Mouse (Mus musculus): ENCODE measurements around the gene Adarb2. TPM values are rescaled to one million over a fixed set of nuclear protein-coding genes. Genes with fewer than 3 reads are reported as not detected.

Adarb2 gene
- polyA plus RNA-seq, 1 experiment: not detected

DNA sequence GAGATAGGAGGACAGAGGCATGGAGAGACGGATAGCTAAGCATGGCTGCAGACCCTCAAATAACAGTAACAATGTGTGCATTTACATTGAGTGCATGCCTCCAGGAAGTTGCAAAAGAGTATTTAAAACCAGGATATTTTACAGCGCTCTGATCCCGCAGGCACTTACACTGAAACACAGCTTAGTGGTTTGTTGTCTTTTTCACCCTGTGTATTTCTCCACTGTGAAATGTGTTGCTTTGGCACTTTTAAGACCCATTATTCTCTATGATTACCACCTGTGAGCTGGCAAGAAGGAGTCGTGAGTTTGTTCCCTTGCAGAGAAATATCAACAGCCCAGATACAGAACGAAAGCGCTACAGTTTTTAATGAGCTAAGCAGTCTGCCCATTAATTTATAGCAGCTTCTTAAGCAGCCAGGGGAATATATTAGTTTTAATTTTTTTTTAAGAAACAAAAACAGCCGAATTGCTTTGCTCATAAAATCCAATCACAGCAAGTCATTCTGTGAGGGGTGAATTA lies 167.3 kb downstream of the Adarb2 start:
- no peak overlapping the region for H3K27ac ChIP-seq (ENCODE audit: insufficient read depth, low read depth, low read length)
- TF ChIP-seq CTCF (conservative IDR thresholded peaks at IDR 0.05; ENCODE audit: insufficient read depth, insufficient read length, low read depth, low read length): no peak
- no peak for TF ChIP-seq POLR2A (IDR thresholded peaks at IDR 0.05; ENCODE audit: low read depth, low read length)
- H3K27me3 ChIP-seq (replicated peaks; ENCODE audit: control insufficient read depth, insufficient read depth, low read length): no peaks in the 10 kb centered on the region
- H3K36me3 ChIP-seq (ENCODE audit: control insufficient read depth, insufficient read depth, low read length): no peaks in the 10 kb centered on the region
- DNase-seq: no peak
- H3K4me3 ChIP-seq (ENCODE audit: insufficient read depth, low read depth, low read length): no peak overlapping the region
- no peaks in the 10 kb centered on the region for H3K4me1 ChIP-seq (ENCODE audit: control insufficient read depth, insufficient read depth, low read length)
- WGBS: 58% methylated on average over 7 of the region's 7 CpGs

DNA sequence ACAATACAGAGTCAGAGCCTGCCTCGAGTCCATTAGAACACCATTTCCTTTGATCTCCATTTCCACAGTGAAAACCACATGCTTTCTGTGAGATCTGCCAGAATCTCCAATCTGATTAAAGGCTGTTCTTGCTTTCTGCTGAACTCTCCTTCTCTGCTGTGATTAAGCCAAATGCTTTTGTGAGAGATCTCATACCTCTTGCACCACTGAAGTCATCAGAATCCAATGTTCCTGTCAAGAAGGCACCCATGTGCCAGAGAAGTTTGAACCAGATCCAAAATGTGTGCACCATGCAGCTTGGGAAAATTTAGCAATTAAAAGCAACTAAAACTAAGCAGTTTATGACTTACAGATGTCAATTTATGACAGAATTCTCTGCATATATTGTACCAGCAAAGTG lies 185.9 kb downstream of the Adarb2 start:
- Histone ChIP-seq H3K4me1 (ENCODE audit: control insufficient read depth, insufficient read depth, low read length) (no peaks in the 10 kb centered on the region), H3K27me3 (replicated peaks; ENCODE audit: control insufficient read depth, insufficient read depth, low read length) (no peaks in the 10 kb centered on the region), H3K27ac (ENCODE audit: insufficient read depth, low read depth, low read length) (no peak overlapping the region), H3K36me3 (ENCODE audit: control insufficient read depth, insufficient read depth, low read length) (no peaks in the 10 kb centered on the region), H3K4me3 (ENCODE audit: insufficient read depth, low read depth, low read length) (no peak overlapping the region)
- TF ChIP-seq POLR2A (IDR thresholded peaks at IDR 0.05; ENCODE audit: low read depth, low read length) (no peak), CTCF (conservative IDR thresholded peaks at IDR 0.05; ENCODE audit: insufficient read depth, insufficient read length, low read depth, low read length) (no peak)
- WGBS: 44% methylated on average over 1 of the region's 1 CpGs
- no peak for DNase-seq

DNA sequence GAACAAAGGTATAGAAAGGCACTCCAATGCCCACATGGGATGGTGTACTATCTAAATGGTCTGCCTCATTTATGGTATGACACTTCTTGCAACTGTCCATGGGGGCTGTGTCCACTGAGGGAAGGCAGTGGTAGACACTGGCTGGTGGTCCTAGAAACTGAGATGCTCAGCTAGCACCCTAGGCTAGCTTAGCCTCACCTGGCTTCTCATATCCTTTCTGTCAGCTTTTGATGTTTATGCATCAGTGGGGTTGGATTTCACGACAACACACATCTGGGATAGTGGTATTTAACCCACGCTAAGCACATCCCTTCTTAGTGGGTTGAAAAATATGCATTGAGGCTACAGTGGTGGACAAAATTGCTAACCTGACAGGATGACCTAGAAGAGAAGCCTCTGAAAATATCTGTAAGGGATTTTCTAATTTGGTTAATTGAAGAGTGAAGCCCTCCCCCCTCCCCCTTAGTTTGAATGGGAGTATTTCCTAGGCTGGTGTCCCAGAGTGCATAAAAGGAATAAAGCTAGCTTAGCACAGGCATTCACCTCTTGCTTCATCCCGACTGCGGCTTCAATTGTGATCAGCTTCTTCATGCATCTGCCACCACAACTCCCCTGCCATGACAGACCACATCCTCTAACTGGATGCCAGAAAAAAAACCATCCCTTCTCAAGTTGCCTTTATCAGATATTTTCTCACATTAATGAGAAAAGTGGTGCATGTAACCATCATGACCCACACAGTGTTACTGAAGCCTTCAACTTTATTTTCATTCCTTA lies 197.8 kb downstream of the Adarb2 start:
- WGBS: 64% methylated on average over 4 of the region's 4 CpGs
- Histone ChIP-seq H3K27me3 (replicated peaks; ENCODE audit: control insufficient read depth, insufficient read depth, low read length) (no peaks in the 10 kb centered on the region), H3K4me3 (ENCODE audit: insufficient read depth, low read depth, low read length) (no peak overlapping the region), H3K36me3 (ENCODE audit: control insufficient read depth, insufficient read depth, low read length) (no peaks in the 10 kb centered on the region), H3K4me1 (ENCODE audit: control insufficient read depth, insufficient read depth, low read length) (no peaks in the 10 kb centered on the region), H3K27ac (ENCODE audit: insufficient read depth, low read depth, low read length) (no peak overlapping the region)
- DNase-seq: no peak
- TF ChIP-seq POLR2A (IDR thresholded peaks at IDR 0.05; ENCODE audit: low read depth, low read length): no peak
- TF ChIP-seq CTCF (conservative IDR thresholded peaks at IDR 0.05; ENCODE audit: insufficient read depth, insufficient read length, low read depth, low read length): no peak

DNA sequence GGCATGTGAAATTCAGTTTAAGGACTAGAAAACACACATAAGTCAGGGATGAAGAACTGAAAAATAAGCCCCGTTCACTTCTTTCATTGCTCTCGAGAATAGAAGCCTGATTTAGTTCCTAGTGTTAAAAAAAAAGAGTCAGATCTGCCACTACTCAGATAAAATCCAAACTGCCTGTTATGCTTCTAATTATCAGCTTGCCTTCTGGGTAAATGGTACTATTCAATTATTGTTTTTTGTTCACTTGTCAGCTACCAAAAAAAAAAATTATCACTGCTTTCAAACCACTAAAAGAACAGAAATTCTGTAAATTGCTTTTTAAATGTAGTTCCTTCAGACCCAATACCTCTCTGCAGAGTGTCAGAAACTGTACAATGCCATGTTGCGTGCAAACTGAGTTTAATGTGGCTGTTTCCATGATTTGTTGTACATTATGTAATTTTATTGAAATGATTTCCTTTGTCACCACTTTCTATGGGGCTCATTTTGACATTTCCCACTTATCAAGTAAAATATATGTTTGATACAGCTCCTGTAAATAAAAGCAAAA lies 199.7 kb downstream of the Adarb2 start:
- Histone ChIP-seq H3K4me1 (ENCODE audit: control insufficient read depth, insufficient read depth, low read length) (no peaks in the 10 kb centered on the region), H3K36me3 (ENCODE audit: control insufficient read depth, insufficient read depth, low read length) (no peaks in the 10 kb centered on the region), H3K27me3 (replicated peaks; ENCODE audit: control insufficient read depth, insufficient read depth, low read length) (no peaks in the 10 kb centered on the region), H3K4me3 (ENCODE audit: insufficient read depth, low read depth, low read length) (no peak overlapping the region), H3K27ac (ENCODE audit: insufficient read depth, low read depth, low read length) (no peak overlapping the region)
- 74% methylated on average over 3 of the region's 3 CpGs for WGBS
- TF ChIP-seq POLR2A (IDR thresholded peaks at IDR 0.05; ENCODE audit: low read depth, low read length) (no peak), CTCF (conservative IDR thresholded peaks at IDR 0.05; ENCODE audit: insufficient read depth, insufficient read length, low read depth, low read length) (no peak)
- DNase-seq: no peak

DNA sequence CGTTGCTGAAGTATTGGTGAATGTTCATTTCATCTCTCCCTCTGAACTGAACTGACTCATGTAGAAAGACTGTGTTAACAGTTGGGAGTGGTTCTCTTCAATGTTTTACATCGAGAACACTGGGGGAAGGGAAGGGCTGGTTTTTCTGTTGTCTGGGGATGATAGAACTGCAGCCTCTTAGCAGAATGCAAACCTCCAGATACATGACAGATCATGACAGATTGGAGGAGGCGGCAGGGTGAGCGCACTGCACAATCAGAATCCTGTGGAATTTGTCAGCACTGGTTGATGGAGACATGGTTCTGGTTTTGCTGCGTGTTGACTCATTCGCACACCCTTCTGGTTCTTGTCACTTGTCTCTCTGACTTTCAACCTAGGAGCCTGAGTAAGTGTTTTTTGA lies 203.4 kb downstream of the Adarb2 start:
- Histone ChIP-seq H3K36me3 (ENCODE audit: control insufficient read depth, insufficient read depth, low read length) (no peaks in the 10 kb centered on the region), H3K4me3 (ENCODE audit: insufficient read depth, low read depth, low read length) (no peak overlapping the region), H3K4me1 (ENCODE audit: control insufficient read depth, insufficient read depth, low read length) (no peaks in the 10 kb centered on the region), H3K27ac (ENCODE audit: insufficient read depth, low read depth, low read length) (no peak overlapping the region), H3K27me3 (replicated peaks; ENCODE audit: control insufficient read depth, insufficient read depth, low read length) (no peaks in the 10 kb centered on the region)
- TF ChIP-seq CTCF (conservative IDR thresholded peaks at IDR 0.05; ENCODE audit: insufficient read depth, insufficient read length, low read depth, low read length) (no peak), POLR2A (IDR thresholded peaks at IDR 0.05; ENCODE audit: low read depth, low read length) (no peak)
- WGBS: 61% methylated on average over 6 of the region's 6 CpGs
- no peak for DNase-seq

DNA sequence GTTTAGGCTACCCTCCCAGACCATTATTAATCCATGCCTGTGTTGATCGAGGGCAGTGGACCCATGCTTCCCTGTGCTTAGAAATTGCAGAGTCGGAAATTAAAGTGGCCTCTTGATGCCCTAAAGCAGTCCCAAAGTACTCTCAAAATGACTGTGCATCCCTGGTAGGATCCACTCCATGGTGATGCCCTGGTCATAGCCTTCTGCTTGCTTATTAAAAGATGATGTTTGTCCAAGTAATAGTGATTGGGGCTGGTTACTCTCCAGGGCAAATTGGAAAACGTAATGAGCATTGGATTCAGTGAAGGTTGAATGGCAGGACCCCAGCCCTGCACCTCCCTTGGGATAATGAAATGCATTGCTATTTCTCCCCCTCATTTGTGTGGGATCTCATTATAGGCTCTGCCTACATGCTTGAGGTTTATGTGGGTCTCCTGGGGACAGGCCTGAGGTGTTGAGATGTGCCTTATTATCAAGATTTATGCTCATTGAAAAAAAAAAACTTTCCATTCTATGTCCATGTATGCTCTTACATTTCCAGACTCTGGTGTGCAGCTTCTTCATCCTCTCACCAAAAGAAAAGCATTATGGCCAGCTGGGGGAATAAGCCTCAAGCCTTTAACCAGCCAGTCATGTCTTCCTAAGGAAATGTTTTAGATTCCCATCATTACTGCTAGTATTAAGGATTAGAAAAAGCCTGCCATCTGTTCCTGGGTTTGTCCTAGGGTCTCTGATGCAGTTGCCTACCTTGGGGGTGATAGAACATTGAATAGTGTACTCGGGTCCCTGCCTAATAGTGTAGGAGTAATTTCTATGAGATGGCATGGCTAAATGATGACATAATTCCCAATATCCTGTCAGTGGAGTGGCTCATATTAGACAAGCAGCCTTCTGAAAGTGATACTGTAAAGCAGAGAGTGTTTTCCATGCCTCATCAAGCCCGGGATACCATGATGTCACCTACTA lies 208.0 kb downstream of the Adarb2 start:
- 63% methylated on average over 5 of the region's 5 CpGs for WGBS
- H3K27me3 ChIP-seq (replicated peaks; ENCODE audit: control insufficient read depth, insufficient read depth, low read length): no peaks in the 10 kb centered on the region
- H3K36me3 ChIP-seq (ENCODE audit: control insufficient read depth, insufficient read depth, low read length): no peaks in the 10 kb centered on the region
- no peak for TF ChIP-seq POLR2A (IDR thresholded peaks at IDR 0.05; ENCODE audit: low read depth, low read length)
- H3K27ac ChIP-seq (ENCODE audit: insufficient read depth, low read depth, low read length): no peak overlapping the region
- no peaks in the 10 kb centered on the region for H3K4me1 ChIP-seq (ENCODE audit: control insufficient read depth, insufficient read depth, low read length)
- no peak overlapping the region for H3K4me3 ChIP-seq (ENCODE audit: insufficient read depth, low read depth, low read length)
- no peak for DNase-seq
